Mouse (Mus musculus) stomach, embryonic 14.5 days (tissue): ENCODE measurements around the gene Pole3. TPM values are rescaled to one million over a fixed set of nuclear protein-coding genes. Genes with fewer than 3 reads are reported as not detected.

Experiments used
- ATAC-seq: fragments of 200-750 bp; cut with Nextera tagmentation; 2 replicates; pipeline ENCODE4 v1.8.0; 2017; ENCODE audit warnings: low read depth, moderate TSS enrichment; ENCODE audit not compliant: insufficient number of reproducible peaks, insufficient read depth, low FRiP score
- H3K27ac ChIP-seq: fragments of 300-500 bp; sonication (generic); 2 replicates; pipeline ENCODE4 v1.5.1; 2014; ENCODE audit warnings: mild to moderate bottlenecking, low read length, moderate library complexity, mixed read lengths
- H3K27me3 ChIP-seq: fragments of 300-500 bp; sonication (generic); 2 replicates; pipeline ENCODE4 v1.6.1; 2014; ENCODE audit warnings: low read length, control low read depth, mixed read lengths; ENCODE audit not compliant: control insufficient read depth, insufficient read depth
- H3K36me3 ChIP-seq: fragments of 300-500 bp; sonication (generic); 2 replicates; pipeline ENCODE4 v1.6.1; 2014; ENCODE audit warnings: mild to moderate bottlenecking, control low read depth, low read length, moderate library complexity, mixed read lengths; ENCODE audit not compliant: control insufficient read depth, insufficient read depth
- H3K4me1 ChIP-seq: fragments of 300-500 bp; sonication (generic); 2 replicates; pipeline ENCODE4 v1.6.1; 2014; ENCODE audit warnings: low read length, control low read depth, mixed read lengths; ENCODE audit not compliant: control insufficient read depth, insufficient read depth
- H3K4me2 ChIP-seq: fragments of 300-500 bp; sonication (generic); replicated peaks from 2 replicates; pipeline ENCODE4 v1.6.1; 2014; ENCODE audit warnings: low read depth, low read length, control low read depth
- H3K4me3 ChIP-seq: fragments of 300-500 bp; sonication (generic); 2 replicates; pipeline ENCODE4 v1.5.1; 2014; ENCODE audit warnings: low read depth, low read length, control low read depth
- H3K9ac ChIP-seq: fragments of 300-500 bp; sonication (generic); replicated peaks from 2 replicates; pipeline ENCODE4 v1.6.1; 2014; ENCODE audit warnings: low read depth, mild to moderate bottlenecking, control low read depth, low read length, moderate library complexity, mixed read lengths
- H3K9me3 ChIP-seq: fragments of 300-500 bp; sonication (generic); 2 replicates; pipeline ENCODE4 v1.6.1; 2016; ENCODE audit warnings: low read depth, low read length, control low read depth; ENCODE audit not compliant: control insufficient read depth
- WGBS: fragments of 180-500 bp; shearing (Covaris S2); extraction: QIAGEN DNeasy Blood & Tissue Kit; methylation state at CpG from one replicate; pipeline ENCODE4 v1.1.7; 2014; 5-methylcytosine and 5-hydroxymethylcytosine counted together
- polyA plus RNA-seq: library from polyadenylated mRNA; unstranded; fragments of >200 nt; fragmentation: Nextera tagmentation; extraction: Ambion mirVana; gene quantifications from 2 replicates; pipeline ENCODE4 v1.2.1, GENCODE M21; 2014

Pole3 gene
- polyA plus RNA-seq, 1 experiment from 2014 or later = 73.5 TPM

DNA sequence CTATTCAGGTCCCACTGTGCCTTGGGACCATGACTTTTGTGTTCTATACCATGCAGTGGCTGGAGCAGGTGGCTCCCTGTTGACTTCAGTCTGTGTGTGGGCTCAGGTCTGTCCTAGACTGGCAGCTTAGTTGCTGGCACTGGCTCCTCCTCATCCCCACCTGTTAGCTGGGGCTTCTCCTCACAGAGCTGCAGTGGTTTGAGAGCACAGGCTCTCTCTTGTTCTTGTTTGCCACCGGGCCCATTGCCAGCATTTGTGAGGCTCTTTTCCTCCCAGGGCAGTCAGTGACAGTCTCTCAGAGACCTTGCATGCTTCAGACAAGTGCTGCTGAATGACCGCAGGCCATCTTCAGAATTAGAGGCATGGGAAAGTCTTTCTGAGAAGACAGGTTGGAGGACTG, 32.2 kb downstream of the Pole3 start:
- 76% methylated on average over 2 of the region's 2 CpGs for WGBS
- Histone ChIP-seq H3K36me3 (peaks cover under 1% of the 10 kb centered on the region; the same call in 1 of the 2 replicates), H3K9ac (no peak overlapping the region), H3K27ac (no peak overlapping the region), H3K4me1 (peaks cover 3% of the 10 kb centered on the region; the same call in 1 of the 2 replicates), H3K4me2 (no peak overlapping the region), H3K9me3 (no peaks in the 10 kb centered on the region), H3K4me3 (no peak overlapping the region), H3K27me3 (no peaks in the 10 kb centered on the region)
- no peak for ATAC-seq

DNA sequence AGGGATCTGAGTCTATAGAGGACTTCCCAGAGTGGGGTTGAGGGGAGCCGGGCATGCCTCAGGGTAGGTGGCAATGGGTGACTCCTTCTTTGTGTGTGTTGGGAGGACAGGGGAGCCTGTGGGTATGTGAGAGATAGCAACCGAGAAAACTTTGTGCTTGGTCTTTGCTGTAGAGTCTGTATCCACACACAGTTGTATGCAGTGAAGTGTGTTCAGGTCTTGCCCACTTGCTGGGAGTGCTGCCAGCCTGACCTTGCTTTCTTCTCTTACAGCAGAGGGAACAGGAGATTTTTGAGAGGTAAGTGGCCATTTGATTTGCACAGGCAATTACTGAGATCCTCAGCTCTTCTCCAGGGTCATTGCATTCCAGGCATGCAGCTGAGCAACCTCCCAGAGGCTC, 37.0 kb downstream of the Pole3 start:
- Histone ChIP-seq H3K4me3 (no peak overlapping the region), H3K4me1 (no peaks in the 10 kb centered on the region), H3K9ac (no peak overlapping the region), H3K36me3 (no peaks in the 10 kb centered on the region), H3K4me2 (no peak overlapping the region), H3K27ac (no peak overlapping the region), H3K27me3 (no peaks in the 10 kb centered on the region), H3K9me3 (no peaks in the 10 kb centered on the region)
- WGBS = 86% methylated on average over 2 of the region's 2 CpGs
- no peak for ATAC-seq

DNA sequence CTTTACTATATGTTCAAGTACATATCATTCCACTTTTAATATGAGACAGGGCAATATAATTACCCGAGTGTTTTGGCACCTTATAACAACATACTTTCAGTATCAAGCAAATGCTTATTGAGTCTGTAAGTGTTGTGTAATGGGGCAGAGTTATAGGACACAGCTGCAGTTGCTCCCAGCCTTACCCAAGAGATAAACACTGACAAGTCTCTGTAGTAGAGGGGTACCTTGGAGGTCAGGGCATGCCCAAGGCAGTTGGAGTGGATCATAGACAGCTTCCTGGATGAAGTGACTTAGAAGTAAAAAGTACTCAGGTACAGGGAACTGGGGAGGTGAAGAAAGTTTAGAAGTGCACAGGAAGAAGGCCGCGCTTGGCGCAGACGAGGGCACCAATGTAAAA, 37.7 kb downstream of the Pole3 start:
- ATAC-seq = no peak
- H3K9me3 ChIP-seq = no peaks in the 10 kb centered on the region
- H3K36me3 ChIP-seq = no peaks in the 10 kb centered on the region
- H3K9ac ChIP-seq = no peak overlapping the region
- no peak overlapping the region for H3K4me2 ChIP-seq
- H3K4me3 ChIP-seq = no peak overlapping the region
- H3K27ac ChIP-seq = no peak overlapping the region
- no peaks in the 10 kb centered on the region for H3K27me3 ChIP-seq
- H3K4me1 ChIP-seq = no peaks in the 10 kb centered on the region
- WGBS = 81% methylated on average over 5 of the region's 5 CpGs

DNA sequence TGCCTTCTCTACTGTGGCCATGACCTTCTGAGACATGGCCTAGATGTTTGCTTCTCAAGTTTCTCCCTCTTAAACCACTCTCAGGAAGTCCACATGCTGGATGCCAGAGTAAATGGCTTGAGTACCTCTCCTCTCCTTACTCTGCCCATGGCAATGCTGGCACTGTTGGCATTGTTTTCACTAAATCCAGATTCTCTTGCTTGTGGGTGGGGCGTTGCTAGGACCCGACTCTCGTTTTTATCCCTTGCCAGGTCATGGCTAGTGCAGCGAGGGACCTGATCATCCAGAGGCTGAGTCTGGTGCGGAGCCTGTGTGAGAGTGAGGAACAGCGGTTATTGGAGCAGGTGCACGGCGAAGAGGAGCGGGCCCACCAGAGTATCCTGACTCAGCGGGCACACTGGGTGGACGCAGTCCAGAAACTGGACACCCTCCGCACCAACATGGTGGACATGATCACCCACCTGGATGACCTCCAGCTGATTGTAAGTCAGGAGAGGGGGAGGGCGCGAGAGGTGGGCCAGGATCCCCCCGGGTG, 38.6 kb downstream of the Pole3 start:
- H3K4me3 ChIP-seq = no peak overlapping the region
- H3K36me3 ChIP-seq = no peaks in the 10 kb centered on the region
- no peaks in the 10 kb centered on the region for H3K9me3 ChIP-seq
- H3K4me1 ChIP-seq = no peaks in the 10 kb centered on the region
- no peak overlapping the region for H3K4me2 ChIP-seq
- ATAC-seq = no peak
- 89% methylated on average over 15 of the region's 15 CpGs for WGBS
- no peaks in the 10 kb centered on the region for H3K27me3 ChIP-seq
- no peak overlapping the region for H3K27ac ChIP-seq
- H3K9ac ChIP-seq = no peak overlapping the region

DNA sequence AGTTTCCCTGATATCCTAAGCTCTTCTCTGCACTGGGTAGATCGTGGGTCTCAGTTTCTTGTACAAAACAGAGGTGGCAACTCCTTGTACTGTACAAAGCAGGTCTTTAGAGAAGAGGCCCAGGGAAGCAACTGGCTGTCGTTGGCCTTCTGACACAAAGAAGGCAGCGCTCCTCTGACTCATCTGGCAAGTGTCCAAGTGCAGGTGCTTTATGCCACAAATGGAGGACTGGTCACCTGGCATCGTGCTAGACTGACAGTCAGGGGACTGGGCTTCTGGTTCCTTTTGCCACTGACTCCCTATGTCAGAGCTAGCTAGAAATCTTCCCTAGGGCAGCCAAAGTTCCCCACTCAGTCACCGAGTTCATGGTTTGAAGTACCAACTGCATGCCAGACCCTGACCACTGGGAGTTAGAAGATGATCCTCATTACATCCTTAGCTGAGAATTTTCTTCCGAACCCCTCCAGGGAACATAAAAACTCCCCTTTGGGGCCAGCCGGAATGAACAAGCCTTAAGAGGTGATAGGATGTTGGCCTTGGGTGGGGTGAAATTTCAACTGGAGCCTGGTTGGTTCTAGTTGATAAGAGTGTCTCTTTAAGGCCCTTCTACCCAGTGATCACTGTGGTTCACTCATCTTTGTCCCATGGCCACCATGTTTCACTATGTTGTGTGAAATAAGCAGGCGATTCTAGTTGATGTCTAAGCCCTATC, 39.3 kb downstream of the Pole3 start:
- Histone ChIP-seq H3K4me2 (no peak overlapping the region), H3K27me3 (no peaks in the 10 kb centered on the region), H3K27ac (no peak overlapping the region), H3K36me3 (no peaks in the 10 kb centered on the region), H3K9ac (no peak overlapping the region), H3K4me1 (no peaks in the 10 kb centered on the region; the same call in 1 of the 2 replicates), H3K4me3 (no peak overlapping the region), H3K9me3 (no peaks in the 10 kb centered on the region)
- 83% methylated on average over 8 of the region's 8 CpGs for WGBS
- ATAC-seq = no peak

GRCm38 (mm10) chr4:62484928-62485327, 39.9 kb downstream of the Pole3 start:
- no peaks in the 10 kb centered on the region for H3K9me3 ChIP-seq
- WGBS = 77% methylated on average over 3 of the region's 3 CpGs
- no peak overlapping the region for H3K4me3 ChIP-seq
- H3K4me2 ChIP-seq = no peak overlapping the region
- no peak overlapping the region for H3K27ac ChIP-seq
- H3K36me3 ChIP-seq = no peaks in the 10 kb centered on the region
- ATAC-seq = no peak
- no peaks in the 10 kb centered on the region for H3K27me3 ChIP-seq
- no peaks in the 10 kb centered on the region; the same call in 1 of the 2 replicates for H3K4me1 ChIP-seq
- H3K9ac ChIP-seq = no peak overlapping the region

DNA sequence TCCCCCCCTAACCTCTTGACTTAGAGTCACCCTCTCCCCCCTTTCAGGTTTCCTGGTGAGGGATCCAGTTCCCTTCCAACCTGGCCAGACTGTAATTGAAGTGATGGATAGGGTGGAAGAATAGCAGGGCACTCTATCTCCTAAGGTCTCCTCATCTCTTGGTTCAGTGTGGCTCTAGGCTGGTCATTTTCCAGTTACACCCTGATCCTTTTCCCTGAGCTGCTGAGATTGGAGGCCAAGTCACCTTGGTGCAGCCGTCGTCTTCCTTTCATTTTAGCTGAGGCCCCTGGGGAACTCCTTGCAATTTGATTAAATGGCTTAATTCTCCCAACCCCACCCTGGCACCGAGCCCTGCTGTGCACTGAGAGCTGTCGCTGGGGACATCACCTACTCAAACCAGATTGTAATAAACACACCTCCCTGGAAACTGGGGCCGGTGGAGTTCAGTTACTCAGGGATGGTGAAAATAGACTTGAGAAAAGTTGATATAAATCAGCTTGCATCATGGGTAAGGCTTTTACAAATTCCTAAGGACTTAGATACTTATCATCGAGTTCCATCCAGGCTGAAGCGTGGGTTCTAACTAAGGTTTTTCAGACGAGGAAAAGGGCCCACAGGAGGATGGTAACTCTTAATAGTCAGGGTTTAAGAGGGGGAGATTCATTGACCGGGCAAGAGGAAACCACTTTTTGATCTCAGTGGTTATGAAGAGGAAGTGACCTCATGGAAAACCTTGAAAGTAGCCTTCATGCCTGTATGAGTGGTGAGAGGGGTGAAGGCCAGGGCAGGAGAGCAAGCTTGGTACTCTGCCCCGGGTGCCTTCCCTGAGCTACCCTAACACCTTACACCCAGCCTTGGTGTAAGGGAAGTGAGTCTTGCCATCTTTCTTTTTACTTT, 43.9 kb downstream of the Pole3 start:
- Histone ChIP-seq H3K36me3 (no peaks in the 10 kb centered on the region), H3K4me1 (no peaks in the 10 kb centered on the region; the same call in 1 of the 2 replicates), H3K27me3 (no peaks in the 10 kb centered on the region), H3K9ac (no peak overlapping the region), H3K4me2 (peak overlapping the region; percentile 87), H3K4me3 (peak overlapping the region; percentile 48; the same call in 1 of the 2 replicates), H3K9me3 (no peaks in the 10 kb centered on the region), H3K27ac (no peak overlapping the region)
- 0 out of 2 replicates have a peak, but pooled peaks have one; percentile 14 for ATAC-seq
- 37% methylated on average over 10 of the region's 10 CpGs for WGBS

- peak within 1 kb of the TSS; percentile 30; the same call in 1 of the 2 replicates for H3K9ac ChIP-seq
- ATAC-seq = peak; percentile 85
- no peaks in the 10 kb centered on the region; the same call in 1 of the 2 replicates for H3K4me1 ChIP-seq
- WGBS = 3% methylated on average over 71 of the region's 71 CpGs
- peak within 1 kb of the TSS; percentile 48 for H3K4me3 ChIP-seq
- H3K4me2 ChIP-seq = peak within 1 kb of the TSS; percentile 87
- H3K9me3 ChIP-seq = no peaks in the 10 kb centered on the region
- H3K36me3 ChIP-seq = no peaks in the 10 kb centered on the region
- H3K27me3 ChIP-seq = no peaks in the 10 kb centered on the region
- H3K27ac ChIP-seq = no peak within 1 kb of the TSS
Observed at GRCm38 (mm10) chr4:62479937-62480708, 44.7 kb downstream of the Pole3 start, which contains the start of gene Bspry. Bspry (plus strand) TSS chr4:62480053.
